Mouse (Mus musculus) lung, postnatal 0 days (tissue): Measurements from ENCODE around the gene Xrcc5. TPM values are rescaled to one million over a fixed set of nuclear protein-coding genes. Genes with fewer than 3 reads are reported as not detected.

ENCODE experiments used
- ATAC-seq: fragments of 200-750 bp; cut with Nextera tagmentation; 2 replicates; pipeline ENCODE4 v1.8.0; 2017; ENCODE audit warnings: moderate library complexity
- DNase-seq: peaks from one replicate; pipeline ENCODE4 v3.0.0-alpha.2; 2016; ENCODE audit warnings: low spot score
- H3K27ac ChIP-seq: fragments of 300-500 bp; sonication (generic); 2 replicates; pipeline ENCODE4 v1.5.1; 2014; ENCODE audit warnings: antibody characterized with exemption, mild to moderate bottlenecking, low read length, mixed read lengths
- H3K27me3 ChIP-seq: fragments of 300-500 bp; sonication (generic); replicated peaks from 2 replicates; pipeline ENCODE4 v1.6.1; 2014; ENCODE audit warnings: low read length, mixed read lengths; ENCODE audit not compliant: insufficient read depth
- H3K36me3 ChIP-seq: fragments of 300-500 bp; sonication (generic); 2 replicates; pipeline ENCODE4 v1.6.1; 2014; ENCODE audit warnings: low read length, mixed read lengths; ENCODE audit not compliant: insufficient read depth
- H3K4me1 ChIP-seq: fragments of 300-500 bp; sonication (generic); 2 replicates; pipeline ENCODE4 v1.6.1; 2014; ENCODE audit warnings: antibody characterized with exemption, low read depth, low read length, mixed read lengths; ENCODE audit not compliant: insufficient read depth
- H3K4me2 ChIP-seq: fragments of 300-500 bp; sonication (generic); replicated peaks from 2 replicates; pipeline ENCODE4 v1.6.1; 2014; ENCODE audit warnings: low read depth, mild to moderate bottlenecking, low read length, moderate library complexity, mixed read lengths
- H3K4me3 ChIP-seq: fragments of 300-500 bp; sonication (generic); 2 replicates; pipeline ENCODE4 v1.5.1; 2014; ENCODE audit warnings: low read depth, low read length
- H3K9ac ChIP-seq: fragments of 300-500 bp; sonication (generic); replicated peaks from 2 replicates; pipeline ENCODE4 v1.6.1; 2014; ENCODE audit warnings: low read depth, mild to moderate bottlenecking
- H3K9me3 ChIP-seq: fragments of 300-500 bp; sonication (generic); 2 replicates; pipeline ENCODE4 v1.6.1; 2016; ENCODE audit warnings: low read length, mixed read lengths
- CTCF ChIP-seq: IDR thresholded peaks from 2 replicates; pipeline ENCODE4 v1.5.1; 2016; ENCODE audit warnings: antibody characterized with exemption, mild to moderate bottlenecking
- EP300 ChIP-seq: IDR thresholded peaks from 2 replicates; pipeline ENCODE4 v1.6.1; 2016; ENCODE audit warnings: antibody characterized with exemption, mild to moderate bottlenecking, control low read depth
- WGBS: fragments of 180-500 bp; shearing (Covaris S2); extraction: QIAGEN DNeasy Blood & Tissue Kit; methylation state at CpG from one replicate; pipeline ENCODE4 v1.1.7; 2014; 5-methylcytosine and 5-hydroxymethylcytosine counted together
- polyA plus RNA-seq: library from polyadenylated mRNA; unstranded; fragments of >200 nt; fragmentation: Nextera tagmentation; extraction: Ambion mirVana; gene quantifications from 2 replicates; pipeline ENCODE4 v1.2.1, GENCODE M21; 2015

Gene Xrcc5
- polyA plus RNA-seq, 1 experiment from 2014 or later = 10.3 TPM

DNA sequence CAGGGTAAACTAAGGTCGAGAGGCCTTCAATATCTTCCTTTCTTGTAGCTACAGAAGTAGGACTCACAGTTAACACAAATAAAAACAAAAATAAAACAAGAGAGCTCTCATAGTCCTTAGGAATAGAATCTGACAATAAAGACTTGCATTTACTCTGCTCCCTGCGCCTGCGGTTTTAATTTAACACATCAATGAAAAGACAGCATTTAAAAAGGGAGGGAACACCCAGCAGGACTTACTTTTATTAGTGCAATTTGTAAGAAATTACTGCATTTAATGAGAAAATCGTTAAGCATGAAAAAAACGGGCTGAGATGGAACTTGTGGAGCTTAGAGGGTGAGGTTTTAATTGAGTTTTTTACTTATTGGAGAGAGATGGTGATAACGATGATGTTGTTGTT, 66.4 kb downstream of the Xrcc5 start:
- H3K36me3 ChIP-seq = no peaks in the 10 kb centered on the region
- no peak overlapping the region for H3K4me3 ChIP-seq
- H3K27me3 ChIP-seq = no peaks in the 10 kb centered on the region
- ATAC-seq (no peak), DNase-seq (no peak)
- TF ChIP-seq CTCF = no peak
- TF ChIP-seq EP300 = no peak
- H3K9ac ChIP-seq = no peak overlapping the region
- no peaks in the 10 kb centered on the region for H3K4me1 ChIP-seq
- 85% methylated on average over 6 of the region's 6 CpGs for WGBS
- no peak overlapping the region for H3K27ac ChIP-seq
- no peak overlapping the region for H3K4me2 ChIP-seq
- H3K9me3 ChIP-seq = no peaks in the 10 kb centered on the region

DNA sequence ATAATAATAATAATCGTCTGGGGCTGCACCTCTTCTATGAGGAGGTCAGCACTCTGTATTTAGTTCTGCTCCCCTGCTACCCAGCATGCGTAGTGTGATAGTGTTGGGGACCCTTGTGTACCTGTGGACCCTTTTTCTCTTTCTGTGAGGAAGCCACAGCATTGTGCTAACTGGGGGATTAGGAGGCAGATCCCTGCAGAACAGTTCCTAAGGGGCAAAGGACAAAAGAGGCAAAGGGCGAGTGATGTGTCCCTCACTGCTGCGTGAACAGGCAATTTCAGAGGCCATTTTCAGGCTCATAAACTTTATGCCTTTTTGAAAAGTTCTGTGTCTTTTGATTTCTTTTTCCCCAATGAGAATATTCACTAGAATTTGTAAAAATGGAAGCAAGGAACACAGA, 66.8 kb downstream of the Xrcc5 start:
- no peak for DNase-seq
- WGBS = 93% methylated on average over 4 of the region's 4 CpGs
- H3K4me1 ChIP-seq = no peaks in the 10 kb centered on the region
- no peaks in the 10 kb centered on the region for H3K36me3 ChIP-seq
- H3K9me3 ChIP-seq = no peaks in the 10 kb centered on the region
- no peak overlapping the region for H3K27ac ChIP-seq
- no peak for ATAC-seq
- no peak overlapping the region for H3K9ac ChIP-seq
- H3K4me2 ChIP-seq = no peak overlapping the region
- no peak overlapping the region for H3K4me3 ChIP-seq
- no peaks in the 10 kb centered on the region for H3K27me3 ChIP-seq
- TF ChIP-seq EP300 = no peak
- no peak for TF ChIP-seq CTCF

DNA sequence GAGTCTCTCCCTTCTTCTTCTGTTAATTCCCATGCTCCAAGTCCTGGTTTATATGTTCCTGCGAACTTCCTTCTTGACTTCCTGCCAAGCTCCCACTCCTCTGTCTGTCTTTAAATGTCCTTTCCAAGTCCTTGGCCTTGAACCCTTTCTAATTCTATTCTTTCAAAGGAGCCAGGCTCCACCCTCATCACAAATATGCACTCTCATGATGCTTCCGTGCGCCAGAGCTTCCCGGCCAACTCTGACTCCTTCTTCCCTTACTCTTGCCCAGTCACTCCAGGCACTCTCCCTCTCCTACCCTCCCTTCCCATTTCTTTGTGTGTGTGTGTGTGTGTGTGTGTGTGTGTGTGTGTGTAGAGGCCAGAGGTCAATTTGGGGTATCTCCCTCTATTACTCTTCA, 70.9 kb downstream of the Xrcc5 start:
- DNase-seq (no peak), ATAC-seq (no peak; the same call in 1 of the 2 replicates)
- H3K4me2 ChIP-seq = no peak overlapping the region
- no peak overlapping the region for H3K9ac ChIP-seq
- no peak overlapping the region for H3K4me3 ChIP-seq
- no peaks in the 10 kb centered on the region for H3K36me3 ChIP-seq
- 30% methylated on average over 4 of the region's 4 CpGs for WGBS
- TF ChIP-seq EP300 = no peak
- no peak for TF ChIP-seq CTCF
- no peak overlapping the region for H3K27ac ChIP-seq
- no peaks in the 10 kb centered on the region for H3K4me1 ChIP-seq
- H3K27me3 ChIP-seq = no peaks in the 10 kb centered on the region
- no peaks in the 10 kb centered on the region for H3K9me3 ChIP-seq

DNA sequence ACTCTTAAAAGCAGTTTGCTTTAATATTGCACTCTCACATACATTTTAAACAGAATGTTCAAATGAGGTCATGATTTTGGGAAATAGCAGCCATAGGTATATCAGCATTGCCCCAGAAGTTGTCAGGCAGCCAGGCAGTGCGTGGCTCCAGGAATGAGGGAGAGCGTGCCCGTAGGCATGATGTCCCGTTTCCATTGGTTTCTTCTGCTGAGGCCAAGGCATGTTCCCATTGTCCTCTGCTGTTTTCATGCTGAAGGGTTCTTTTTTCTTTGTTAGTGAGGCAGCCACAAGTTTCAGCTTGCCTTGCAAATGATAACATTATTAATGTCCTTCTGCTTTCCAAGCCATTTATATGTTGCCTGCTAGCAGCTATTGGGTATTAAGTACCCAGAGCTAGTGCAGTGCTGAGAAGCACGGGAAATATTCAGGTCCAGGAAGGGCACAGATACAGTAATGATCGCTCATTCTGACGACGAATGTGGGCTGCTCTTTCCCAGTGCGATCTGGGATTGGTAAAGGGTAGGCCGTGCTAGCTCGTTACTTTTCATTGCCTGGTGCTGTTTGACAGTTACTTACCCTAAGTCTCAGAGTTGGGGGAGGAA, 72.6 kb downstream of the Xrcc5 start:
- Histone ChIP-seq H3K4me1 (no peaks in the 10 kb centered on the region), H3K36me3 (no peaks in the 10 kb centered on the region), H3K4me3 (no peak overlapping the region), H3K9ac (no peak overlapping the region), H3K9me3 (no peaks in the 10 kb centered on the region), H3K27ac (no peak overlapping the region), H3K27me3 (no peaks in the 10 kb centered on the region), H3K4me2 (no peak overlapping the region)
- 96% methylated on average over 11 of the region's 11 CpGs for WGBS
- TF ChIP-seq EP300 = no peak
- no peak for TF ChIP-seq CTCF
- ATAC-seq (no peak), DNase-seq (no peak)

DNA sequence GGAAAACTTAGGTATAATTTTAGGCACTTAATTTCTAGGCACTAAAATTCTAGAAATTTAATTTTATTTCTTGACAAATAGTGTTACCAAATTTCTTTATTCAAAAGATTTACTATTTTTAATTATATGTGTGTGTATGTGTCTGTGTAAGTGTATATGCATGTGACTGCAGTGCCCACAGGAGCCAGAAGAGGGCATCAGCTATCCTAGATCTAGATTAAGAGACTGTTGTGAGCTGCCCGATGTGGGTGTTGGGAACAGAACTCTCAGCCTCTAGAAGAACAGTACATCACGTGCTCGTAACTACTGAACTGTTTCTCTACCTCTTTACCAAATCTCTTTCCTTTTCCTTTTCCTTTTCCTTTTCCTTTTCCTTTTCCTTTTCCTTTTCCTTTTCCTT, 73.3 kb downstream of the Xrcc5 start:
- Histone ChIP-seq H3K9me3 (no peaks in the 10 kb centered on the region), H3K36me3 (no peaks in the 10 kb centered on the region), H3K27me3 (no peaks in the 10 kb centered on the region), H3K9ac (no peak overlapping the region), H3K27ac (no peak overlapping the region), H3K4me3 (no peak overlapping the region), H3K4me2 (no peak overlapping the region), H3K4me1 (no peaks in the 10 kb centered on the region)
- ATAC-seq = no peak
- DNase-seq = no peak
- WGBS = 99% methylated on average over 3 of the region's 3 CpGs
- TF ChIP-seq EP300 = no peak
- 0 out of 2 replicates have a peak, but pooled peaks have one; percentile 8 for TF ChIP-seq CTCF

DNA sequence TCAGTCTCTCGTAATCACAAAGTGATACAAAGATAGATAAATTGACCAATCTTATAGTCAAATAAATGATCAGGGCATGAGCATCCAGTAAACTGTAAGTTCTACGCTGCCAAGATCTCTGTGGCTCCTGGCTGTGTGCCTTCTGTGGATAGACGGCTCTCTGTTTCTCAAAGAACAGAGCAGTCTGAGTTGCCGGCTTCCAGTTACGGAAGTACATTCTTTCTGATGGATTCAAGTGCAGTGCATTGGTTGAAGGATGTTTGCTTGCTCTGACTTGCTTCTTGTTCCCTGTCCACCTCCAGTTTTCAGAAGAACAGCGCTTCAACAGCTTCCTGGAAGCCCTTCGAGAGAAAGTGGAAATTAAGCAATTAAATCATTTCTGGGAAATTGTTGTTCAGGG, 75.8 kb downstream of the Xrcc5 start:
- H3K9me3 ChIP-seq = no peaks in the 10 kb centered on the region
- no peaks in the 10 kb centered on the region for H3K4me1 ChIP-seq
- peak; percentile 71 for TF ChIP-seq EP300
- no peak for TF ChIP-seq CTCF
- no peaks in the 10 kb centered on the region for H3K27me3 ChIP-seq
- no peaks in the 10 kb centered on the region for H3K36me3 ChIP-seq
- DNase-seq (peak; percentile 83), ATAC-seq (peak; percentile 81)
- H3K4me2 ChIP-seq = no peak overlapping the region
- 56% methylated on average over 7 of the region's 7 CpGs for WGBS
- H3K27ac ChIP-seq = no peak overlapping the region
- no peak overlapping the region for H3K9ac ChIP-seq
- H3K4me3 ChIP-seq = no peak overlapping the region

DNA sequence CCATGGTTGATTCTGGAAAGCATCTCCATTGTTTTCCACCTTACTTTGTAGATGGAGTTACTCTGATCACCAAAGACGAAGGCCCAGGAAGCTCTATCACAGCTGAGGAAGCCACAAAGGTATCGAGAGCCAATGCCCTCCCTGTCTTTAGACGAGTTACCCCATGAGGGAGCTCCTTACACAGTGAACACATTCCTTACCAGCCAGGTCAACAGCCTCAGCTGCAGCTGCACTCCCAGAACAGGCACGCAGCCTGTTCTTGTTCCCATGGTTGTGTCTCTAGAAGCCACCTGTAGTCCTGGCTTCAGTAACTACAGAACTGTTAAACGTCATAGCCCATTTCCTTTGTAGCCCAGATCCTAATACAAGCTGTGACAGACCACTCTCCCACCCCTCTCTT, 76.4 kb downstream of the Xrcc5 start:
- DNase-seq (peak; percentile 63), ATAC-seq (peak; percentile 89)
- no peak overlapping the region for H3K9ac ChIP-seq
- H3K9me3 ChIP-seq = no peaks in the 10 kb centered on the region
- no peak overlapping the region for H3K4me3 ChIP-seq
- H3K4me1 ChIP-seq = no peaks in the 10 kb centered on the region
- no peaks in the 10 kb centered on the region for H3K27me3 ChIP-seq
- H3K27ac ChIP-seq = peak overlapping the region; percentile 52; the same call in 1 of the 2 replicates
- no peak overlapping the region for H3K4me2 ChIP-seq
- TF ChIP-seq EP300 (no peak), CTCF (peak; percentile 32; the same call in 1 of the 2 replicates)
- no peaks in the 10 kb centered on the region for H3K36me3 ChIP-seq
- 62% methylated on average over 5 of the region's 5 CpGs for WGBS
